Mouse (Mus musculus) neural tube, embryonic 12.5 days (tissue): ENCODE results near the gene Ptprm. TPM values are rescaled to one million over a fixed set of nuclear protein-coding genes. Genes with fewer than 3 reads are reported as not detected.

Experiments used
- ATAC-seq: fragments of 200-750 bp; cut with Nextera tagmentation; 2 replicates; pipeline ENCODE4 v1.8.0; 2017; ENCODE audit warnings: low read depth, mild to moderate bottlenecking, moderate TSS enrichment, moderate library complexity; ENCODE audit not compliant: low FRiP score
- H3K27ac ChIP-seq: fragments of 300-500 bp; sonication (generic); 2 replicates; pipeline ENCODE4 v1.5.1; 2016
- H3K27me3 ChIP-seq: fragments of 300-500 bp; sonication (generic); replicated peaks from 2 replicates; pipeline ENCODE4 v1.6.1; 2016; ENCODE audit warnings: mild to moderate bottlenecking
- H3K36me3 ChIP-seq: fragments of 300-500 bp; sonication (generic); 2 replicates; pipeline ENCODE4 v1.6.1; 2016; ENCODE audit warnings: mild to moderate bottlenecking
- H3K4me1 ChIP-seq: fragments of 300-500 bp; sonication (generic); 2 replicates; pipeline ENCODE4 v1.6.1; 2016
- H3K4me2 ChIP-seq: fragments of 300-500 bp; sonication (generic); replicated peaks from 2 replicates; pipeline ENCODE4 v1.6.1; 2016; ENCODE audit warnings: mild to moderate bottlenecking
- H3K4me3 ChIP-seq: fragments of 300-500 bp; sonication (generic); 2 replicates; pipeline ENCODE4 v1.5.1; 2016
- H3K9ac ChIP-seq: fragments of 300-500 bp; sonication (generic); 2 replicates; pipeline ENCODE4 v1.6.1; 2016; ENCODE audit warnings: mild to moderate bottlenecking
- H3K9me3 ChIP-seq: fragments of 300-500 bp; sonication (generic); 2 replicates; pipeline ENCODE4 v1.6.1; 2016; ENCODE audit warnings: mild to moderate bottlenecking
- WGBS: fragments of 180-500 bp; shearing (Covaris S2); methylation state at CpG from one replicate; pipeline ENCODE4 v1.1.7; 2016; 5-methylcytosine and 5-hydroxymethylcytosine counted together
- polyA plus RNA-seq: library from polyadenylated mRNA; unstranded; fragments of >200 nt; fragmentation: Nextera tagmentation; extraction: Ambion mirVana; gene quantifications from 2 replicates; pipeline ENCODE4 v1.2.1, GENCODE M21; 2016

The Ptprm gene
- polyA plus RNA-seq, 1 experiment from 2014 or later: 15.6 TPM

DNA sequence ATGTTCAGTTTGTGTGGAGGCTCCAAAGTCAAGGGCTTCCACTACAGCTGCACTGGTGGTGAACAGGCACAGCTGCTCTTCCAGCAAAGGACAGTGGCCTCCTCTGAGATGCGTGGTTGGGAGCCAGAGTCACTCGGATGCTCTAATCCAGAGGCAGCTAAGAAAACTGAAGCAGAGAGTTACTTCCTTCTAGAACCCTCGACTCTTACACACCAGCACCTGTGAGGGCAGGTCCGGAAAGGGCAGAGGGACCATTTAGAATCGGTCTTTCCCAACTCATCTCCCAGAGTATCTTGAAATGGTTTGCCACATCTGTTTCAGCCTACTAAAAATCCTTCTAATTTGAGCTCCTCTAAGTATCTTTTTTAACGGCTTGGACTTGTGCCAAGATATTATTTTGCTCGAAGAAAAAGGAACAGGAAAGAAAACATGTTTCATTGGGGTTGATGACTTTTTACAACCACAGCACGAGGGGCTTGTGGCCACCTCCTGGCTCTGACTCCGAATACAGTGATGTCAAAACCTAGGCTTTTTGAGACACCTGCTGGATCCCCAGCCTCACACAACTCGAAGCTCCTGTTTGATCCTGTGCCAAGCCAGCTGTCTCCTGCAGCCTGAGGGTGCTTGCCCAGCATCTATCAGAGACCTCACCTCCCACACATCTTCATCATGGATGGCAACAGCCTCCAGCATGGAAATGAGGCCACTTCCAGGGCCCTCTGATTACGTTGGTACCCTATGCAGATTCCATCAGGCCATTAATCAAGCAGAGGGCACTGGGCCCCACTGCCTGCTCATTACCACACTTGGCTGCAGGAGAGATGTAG is 652.7 kb downstream of the Ptprm start:
- no peak overlapping the region for H3K27ac ChIP-seq
- no peak overlapping the region for H3K4me3 ChIP-seq
- no peaks in the 10 kb centered on the region for H3K9me3 ChIP-seq
- H3K9ac ChIP-seq: no peak overlapping the region
- H3K4me2 ChIP-seq: no peak overlapping the region
- H3K4me1 ChIP-seq: peaks cover 14% of the 10 kb centered on the region
- H3K27me3 ChIP-seq: no peaks in the 10 kb centered on the region
- WGBS: 68% methylated on average over 11 of the region's 11 CpGs
- ATAC-seq: no peak
- H3K36me3 ChIP-seq: no peaks in the 10 kb centered on the region

DNA sequence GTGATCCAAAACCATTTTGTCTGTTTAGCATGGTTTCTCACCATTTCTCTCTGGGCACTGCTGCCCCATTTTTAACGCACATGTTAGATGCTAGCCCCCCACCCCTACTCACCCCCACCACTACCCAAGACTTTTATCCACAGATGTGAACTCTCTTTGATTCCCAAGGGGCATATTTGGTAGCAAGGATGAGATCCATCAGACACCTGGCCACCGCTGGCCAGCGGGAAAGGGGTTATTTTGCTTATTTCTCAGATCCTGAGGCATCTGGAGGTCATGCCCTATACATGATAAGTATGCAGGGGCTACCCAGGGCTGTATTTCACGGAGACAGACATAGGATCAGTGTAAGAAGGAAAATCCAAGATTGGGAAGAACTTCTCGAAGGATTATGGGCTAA is 654.4 kb downstream of the Ptprm start:
- no peaks in the 10 kb centered on the region for H3K9me3 ChIP-seq
- H3K4me2 ChIP-seq: no peak overlapping the region
- H3K27me3 ChIP-seq: no peaks in the 10 kb centered on the region
- H3K4me1 ChIP-seq: peaks cover 16% of the 10 kb centered on the region
- H3K9ac ChIP-seq: no peak overlapping the region
- 78% methylated on average over 5 of the region's 5 CpGs for WGBS
- H3K27ac ChIP-seq: no peak overlapping the region
- no peaks in the 10 kb centered on the region for H3K36me3 ChIP-seq
- no peak overlapping the region for H3K4me3 ChIP-seq
- no peak for ATAC-seq

DNA sequence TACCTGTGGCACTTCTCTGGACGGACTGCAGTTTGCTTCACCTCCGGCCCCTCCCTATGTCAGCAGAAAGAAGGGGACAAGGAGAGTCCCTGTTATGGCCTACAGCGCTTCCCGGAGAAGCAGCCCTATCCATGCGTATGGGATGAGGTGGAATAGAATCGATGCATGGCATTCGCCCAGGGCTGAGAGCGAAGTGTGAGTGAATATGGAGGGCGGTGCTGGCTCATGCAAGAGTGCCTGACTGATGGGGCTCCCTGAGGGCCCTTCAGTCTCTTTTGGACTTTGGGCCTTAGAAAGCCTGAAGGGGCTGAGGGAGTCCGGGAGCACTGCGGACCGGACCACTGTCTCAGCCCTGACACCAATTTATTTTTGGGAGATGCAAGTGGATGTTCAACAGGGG is 656.6 kb downstream of the Ptprm start:
- WGBS: 81% methylated on average over 12 of the region's 12 CpGs

DNA sequence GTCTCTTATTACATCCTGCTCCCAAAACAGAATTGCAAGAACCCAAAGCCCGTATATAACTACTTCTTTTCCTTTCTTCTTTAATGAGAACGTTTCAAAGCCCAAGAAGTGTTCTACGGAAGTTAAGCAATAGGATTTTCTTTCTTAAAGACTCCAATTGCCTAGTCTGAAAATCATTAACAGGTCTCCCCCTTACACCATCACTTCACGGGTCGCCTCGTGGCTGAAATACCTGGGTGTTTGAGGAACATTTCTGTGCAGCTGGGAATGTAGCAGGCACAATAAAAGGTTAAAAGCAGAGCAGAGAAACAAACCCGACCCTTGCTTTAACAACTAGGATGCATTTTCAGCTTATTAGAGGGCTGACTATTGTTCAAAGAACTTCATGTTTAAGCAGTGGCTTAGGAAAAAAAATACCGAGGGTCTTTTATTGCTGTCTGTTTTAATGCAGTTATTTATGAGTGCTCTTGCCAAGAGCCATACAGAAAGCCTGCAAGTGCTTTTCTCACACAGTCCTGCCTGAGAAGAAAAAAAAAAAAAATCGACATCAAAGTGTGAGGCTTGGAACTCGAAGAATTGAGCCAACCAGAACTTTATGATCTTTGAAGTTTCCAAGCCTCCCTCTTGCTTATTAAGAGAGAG is 657.6 kb downstream of the Ptprm start:
- no peak overlapping the region for H3K27ac ChIP-seq

More for the DNA sequence above, 656.6 kb downstream of the Ptprm start:
- H3K27ac ChIP-seq: no peak overlapping the region
- no peak overlapping the region for H3K9ac ChIP-seq
- H3K27me3 ChIP-seq: no peaks in the 10 kb centered on the region
- H3K9me3 ChIP-seq: no peaks in the 10 kb centered on the region
- ATAC-seq: no peak
- H3K4me2 ChIP-seq: no peak overlapping the region
- H3K4me1 ChIP-seq: peaks cover 30% of the 10 kb centered on the region
- H3K36me3 ChIP-seq: no peaks in the 10 kb centered on the region
- no peak overlapping the region for H3K4me3 ChIP-seq

DNA sequence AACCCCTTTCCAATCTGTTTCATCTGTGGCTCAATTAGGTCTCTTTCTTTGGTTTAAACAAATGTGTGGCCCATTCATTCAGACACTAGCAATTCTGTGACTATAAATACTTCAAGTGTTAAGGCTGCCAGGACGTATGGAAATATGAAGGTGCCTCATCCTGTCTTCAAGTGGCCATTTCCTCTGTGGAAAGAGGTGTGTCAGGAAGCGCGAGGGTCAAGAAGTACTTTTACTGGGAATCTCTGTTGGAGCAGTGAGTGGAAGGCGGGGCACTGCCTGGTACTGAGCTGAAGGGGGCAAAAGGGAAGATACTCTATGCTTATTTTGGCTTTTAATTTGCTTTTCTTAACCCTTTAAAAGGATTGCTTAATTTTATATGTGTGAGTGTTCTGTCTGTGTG is 659.9 kb downstream of the Ptprm start:
- Histone ChIP-seq H3K4me2 (peak overlapping the region; percentile 27), H3K4me3 (no peak overlapping the region), H3K9me3 (no peaks in the 10 kb centered on the region), H3K9ac (no peak overlapping the region), H3K27ac (no peak overlapping the region), H3K36me3 (no peaks in the 10 kb centered on the region), H3K4me1 (peaks cover 26% of the 10 kb centered on the region), H3K27me3 (no peaks in the 10 kb centered on the region)
- ATAC-seq: no peak
- WGBS: 56% methylated on average over 4 of the region's 4 CpGs

More for the DNA sequence above, 657.6 kb downstream of the Ptprm start:
- ATAC-seq: no peak
- Histone ChIP-seq H3K4me3 (no peak overlapping the region), H3K4me2 (no peak overlapping the region), H3K9ac (no peak overlapping the region), H3K27me3 (no peaks in the 10 kb centered on the region), H3K36me3 (no peaks in the 10 kb centered on the region), H3K9me3 (no peaks in the 10 kb centered on the region), H3K4me1 (peaks cover 26% of the 10 kb centered on the region)
- 13% methylated on average over 10 of the region's 10 CpGs for WGBS

DNA sequence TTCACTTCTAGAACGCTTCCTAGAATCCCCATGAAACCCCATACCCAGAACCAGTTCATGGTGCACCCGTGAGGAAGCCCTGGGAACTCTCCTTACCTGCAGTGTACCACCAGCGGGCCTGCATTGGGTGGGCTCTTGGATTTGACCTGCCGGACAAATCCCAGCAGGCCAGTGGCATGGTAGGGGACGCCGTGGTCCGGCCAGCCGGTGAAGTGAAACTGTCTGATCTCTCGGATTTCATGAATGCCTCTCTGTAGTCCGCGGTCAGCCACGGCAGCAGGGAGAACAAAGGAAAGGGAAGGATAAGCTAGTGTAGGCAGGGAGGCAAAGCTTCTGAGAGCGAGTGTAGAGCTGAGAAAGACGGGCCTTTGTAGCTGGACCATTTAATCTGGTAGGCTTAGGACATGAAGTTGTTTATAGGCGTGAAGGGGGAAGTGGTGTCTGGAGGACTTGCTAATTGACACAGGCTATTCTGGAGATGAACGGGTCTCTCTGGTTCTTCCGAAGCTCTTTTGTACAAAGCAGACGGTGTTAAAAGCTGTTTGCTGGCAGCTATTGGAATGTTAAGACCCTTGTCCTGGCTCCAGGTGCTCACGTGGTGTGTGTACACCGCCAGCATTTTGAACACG is 660.5 kb downstream of the Ptprm start:
- Histone ChIP-seq H3K27ac (no peak overlapping the region), H3K9ac (no peak overlapping the region)

DNA sequence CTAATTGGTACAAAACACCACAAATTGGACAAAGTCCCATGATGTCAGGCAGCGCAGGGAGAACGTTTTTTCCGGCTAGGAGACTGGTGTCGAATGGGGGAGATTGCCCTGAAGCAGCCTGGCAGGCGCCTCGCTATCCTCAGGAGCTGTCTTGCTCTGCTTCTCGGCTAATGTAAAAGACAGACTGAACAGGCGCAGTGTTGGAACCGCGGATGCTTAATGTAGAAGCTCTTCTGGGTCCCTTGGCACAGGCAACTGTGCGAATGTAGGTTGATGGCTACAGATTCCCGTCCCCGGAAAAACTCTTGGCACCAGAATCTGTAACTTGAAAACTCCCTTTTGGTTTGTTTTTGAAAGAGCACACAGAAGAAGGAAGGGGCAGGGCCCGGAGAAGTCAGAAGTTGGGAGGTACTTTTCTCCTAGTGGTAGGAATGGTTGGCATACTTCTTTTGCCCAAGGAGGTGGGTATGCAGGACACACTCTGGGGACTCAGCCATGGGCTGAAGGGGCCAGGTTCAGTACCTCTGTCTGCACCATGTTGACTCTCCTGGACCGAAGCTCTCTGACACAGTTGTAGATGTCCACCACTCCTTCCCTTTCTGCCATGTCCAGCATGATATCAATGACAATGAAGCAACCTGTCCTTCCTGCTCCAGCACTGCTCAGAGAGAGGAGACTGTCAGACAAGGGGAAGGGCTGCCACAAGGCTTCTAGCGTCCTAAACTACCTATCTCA is 661.1 kb downstream of the Ptprm start:
- H3K4me1 ChIP-seq: peaks cover 26% of the 10 kb centered on the region
- no peaks in the 10 kb centered on the region for H3K9me3 ChIP-seq
- H3K27me3 ChIP-seq: no peaks in the 10 kb centered on the region
- H3K4me3 ChIP-seq: no peak overlapping the region
- peak; percentile 43 for ATAC-seq
- no peak overlapping the region for H3K9ac ChIP-seq
- WGBS: 89% methylated on average over 16 of the region's 16 CpGs
- H3K36me3 ChIP-seq: no peaks in the 10 kb centered on the region
- peak overlapping the region; percentile 27; the same call in 1 of the 2 replicates for H3K4me2 ChIP-seq
- H3K27ac ChIP-seq: no peak overlapping the region

More for the DNA sequence above, 660.5 kb downstream of the Ptprm start:
- Histone ChIP-seq H3K4me3 (no peak overlapping the region), H3K4me1 (peaks cover 26% of the 10 kb centered on the region), H3K36me3 (no peaks in the 10 kb centered on the region), H3K9me3 (no peaks in the 10 kb centered on the region), H3K27me3 (no peaks in the 10 kb centered on the region), H3K4me2 (peak overlapping the region; percentile 27)
- 28% methylated on average over 21 of the region's 21 CpGs for WGBS
- peak; percentile 66 for ATAC-seq

DNA sequence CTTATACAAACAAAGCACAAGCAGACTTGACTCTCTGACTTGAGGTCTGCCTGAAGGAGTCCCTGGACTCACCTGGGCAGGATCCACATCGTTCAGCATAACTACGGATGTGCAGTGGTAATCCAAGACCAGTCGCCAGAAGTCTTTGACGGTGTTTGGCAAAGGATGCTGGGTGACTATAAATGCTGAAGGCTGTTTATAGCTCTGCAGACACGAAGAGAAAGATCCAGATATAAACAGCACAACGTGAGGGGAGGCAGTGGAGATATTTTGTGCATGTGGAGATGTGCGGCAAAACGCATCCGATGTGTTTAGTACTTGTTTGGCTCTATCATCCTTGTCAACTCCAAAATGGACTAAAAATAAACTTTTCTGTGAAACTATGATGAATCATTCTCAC is 666.1 kb downstream of the Ptprm start:
- 94% methylated on average over 9 of the region's 9 CpGs for WGBS
- H3K27ac ChIP-seq: no peak overlapping the region
- no peak overlapping the region for H3K4me3 ChIP-seq
- no peak overlapping the region for H3K4me2 ChIP-seq
- no peak overlapping the region for H3K9ac ChIP-seq
- H3K4me1 ChIP-seq: 0 out of 2 replicates have a peak, but pooled peaks cover 4% of the 10 kb centered on the region
- no peaks in the 10 kb centered on the region for H3K27me3 ChIP-seq
- no peaks in the 10 kb centered on the region for H3K9me3 ChIP-seq
- ATAC-seq: no peak
- no peaks in the 10 kb centered on the region for H3K36me3 ChIP-seq

DNA sequence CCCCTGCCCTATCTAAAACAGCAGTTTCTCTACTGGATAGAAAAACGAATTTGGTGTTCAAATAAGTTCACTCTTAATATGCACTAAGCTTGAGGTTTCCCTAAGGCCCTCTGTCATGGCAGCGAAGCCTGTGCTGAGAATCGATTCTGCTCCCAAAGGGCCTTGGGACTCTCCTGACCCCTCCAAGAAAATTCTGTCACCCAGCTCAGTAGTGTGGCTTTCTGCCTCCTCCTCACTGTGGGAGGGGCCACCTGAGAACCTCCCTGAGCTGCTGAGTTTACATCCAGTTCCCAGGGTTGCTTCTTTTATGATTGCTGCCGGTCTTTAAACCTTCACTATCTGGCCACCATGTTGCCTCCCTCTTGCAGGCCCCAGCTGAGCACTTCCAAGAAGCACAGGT is 666.7 kb downstream of the Ptprm start:
- no peak for ATAC-seq
- Histone ChIP-seq H3K4me2 (no peak overlapping the region), H3K9ac (no peak overlapping the region), H3K4me3 (no peak overlapping the region), H3K27me3 (no peaks in the 10 kb centered on the region), H3K27ac (no peak overlapping the region), H3K4me1 (0 out of 2 replicates have a peak, but pooled peaks cover 6% of the 10 kb centered on the region), H3K9me3 (no peaks in the 10 kb centered on the region), H3K36me3 (no peaks in the 10 kb centered on the region)
- 78% methylated on average over 4 of the region's 4 CpGs for WGBS

DNA sequence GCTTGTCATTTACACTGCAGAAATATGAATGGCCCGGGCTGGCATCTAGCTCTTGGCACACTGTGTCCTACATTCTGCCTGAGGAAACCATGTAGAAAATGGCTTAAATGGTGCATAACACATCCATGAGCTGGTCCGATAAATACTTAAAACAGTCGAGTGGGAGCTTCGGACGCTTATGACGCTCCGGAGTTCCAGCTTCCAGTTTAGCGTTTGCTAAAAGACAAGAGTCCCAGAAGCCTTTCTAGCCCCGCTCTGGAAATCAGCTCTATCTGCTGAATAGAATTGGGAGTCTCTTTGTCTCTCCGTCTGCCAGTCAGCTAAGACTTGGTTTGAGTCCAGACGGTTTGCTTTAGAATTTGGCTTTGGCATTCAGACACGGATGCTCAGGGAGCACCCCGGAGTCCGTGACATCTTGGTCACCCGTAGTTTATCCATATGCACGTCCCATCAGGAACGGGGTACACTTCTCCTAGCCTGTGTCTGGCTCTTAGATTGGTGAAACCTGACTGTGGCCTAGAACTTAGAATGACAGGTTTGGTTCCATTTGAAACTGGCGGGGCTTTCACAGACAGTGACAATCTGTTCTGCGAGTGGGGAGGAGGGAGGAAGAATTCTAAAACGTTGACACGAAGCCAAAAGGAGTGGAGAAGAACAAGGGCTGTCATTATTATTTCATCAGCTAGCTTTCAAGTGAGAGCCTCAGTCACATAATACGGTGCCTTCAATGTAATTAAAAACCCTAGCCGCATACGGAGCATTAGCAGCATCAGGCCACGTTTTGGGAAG is 667.4 kb downstream of the Ptprm start:
- no peak overlapping the region for H3K4me2 ChIP-seq
- no peak overlapping the region for H3K27ac ChIP-seq
- ATAC-seq: no peak
- no peaks in the 10 kb centered on the region for H3K36me3 ChIP-seq
- no peak overlapping the region for H3K4me3 ChIP-seq
- no peaks in the 10 kb centered on the region for H3K9me3 ChIP-seq
- H3K4me1 ChIP-seq: 0 out of 2 replicates have a peak, but pooled peaks cover 6% of the 10 kb centered on the region
- WGBS: 81% methylated on average over 25 of the region's 25 CpGs
- H3K27me3 ChIP-seq: no peaks in the 10 kb centered on the region
- H3K9ac ChIP-seq: no peak overlapping the region

DNA sequence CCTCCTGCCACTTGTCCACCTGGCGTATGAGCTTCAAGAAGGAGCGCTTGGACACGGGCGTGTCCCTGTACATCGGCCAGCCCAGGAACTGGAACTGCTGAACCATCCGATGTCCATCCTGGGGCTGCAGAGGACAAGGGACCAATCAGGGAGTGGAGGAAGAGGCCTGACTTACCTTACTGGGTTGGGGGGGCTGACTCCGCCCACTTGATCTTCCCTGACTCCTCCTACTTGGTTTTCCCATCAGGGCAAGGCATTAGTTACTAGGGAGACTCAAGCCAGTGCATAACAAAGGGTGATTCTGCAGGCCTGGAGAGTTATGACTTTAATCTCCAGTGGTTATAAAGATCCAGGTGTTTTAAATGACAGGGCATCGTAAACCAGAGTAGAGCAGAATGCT is 670.8 kb downstream of the Ptprm start:
- no peak for ATAC-seq
- WGBS: 72% methylated on average over 8 of the region's 8 CpGs

More for the DNA sequence above, 670.8 kb downstream of the Ptprm start:
- Histone ChIP-seq H3K9ac (no peak overlapping the region), H3K4me2 (no peak overlapping the region), H3K36me3 (no peaks in the 10 kb centered on the region), H3K9me3 (no peaks in the 10 kb centered on the region), H3K4me1 (0 out of 2 replicates have a peak, but pooled peaks cover 6% of the 10 kb centered on the region), H3K4me3 (no peak overlapping the region), H3K27ac (no peak overlapping the region), H3K27me3 (no peaks in the 10 kb centered on the region)
